Mouse (Mus musculus) liver, embryonic 15.5 days (tissue): Measurements from ENCODE around the gene Cd47. TPM values are rescaled to one million over a fixed set of nuclear protein-coding genes. Genes with fewer than 3 reads are reported as not detected.

Experiments
- polyA plus RNA-seq: library from polyadenylated mRNA; unstranded; fragments of >200 nt; fragmentation: Nextera tagmentation; extraction: Ambion mirVana; gene quantifications from 2 replicates; pipeline ENCODE4 v1.2.1, GENCODE M21; 2015

The Cd47 gene
- polyA plus RNA-seq, 1 experiment from 2014 or later: 301 TPM

Other genes with a start within 250 kb of the Cd47 start
- gene Ift57, start 101.3 kb upstream of the Cd47 start, polyA plus RNA-seq: 2.8 and 3.9 TPM in 2 replicates